In the genomic region with DNA sequence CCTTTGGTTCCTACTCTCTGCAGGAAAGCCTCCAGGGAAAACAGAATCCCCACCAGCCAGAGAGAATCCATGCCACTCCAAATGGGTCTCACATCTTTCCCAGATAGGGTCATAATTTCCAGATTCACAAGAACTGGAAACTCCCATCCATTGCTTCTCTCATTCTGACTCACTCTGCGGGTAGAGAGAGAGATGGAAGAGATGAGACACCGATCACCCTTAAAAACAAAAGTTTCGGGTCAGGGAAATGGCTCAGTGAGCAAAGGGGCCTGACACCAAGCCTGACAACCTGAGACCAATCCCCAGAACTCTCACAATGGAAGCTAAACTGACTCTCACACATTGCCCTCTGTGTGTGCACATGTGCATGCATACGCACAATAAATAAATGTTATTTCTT, we compare ENCODE assay signal across 17 mouse cellular contexts.
"Had no signal": no experiment of that assay in that cellular context is flagged by ENCODE, and none has a peak within 500 bp of the region (broad histone marks: within the 10 kb centered on the region; RNA-seq: fewer than 3 reads in every experiment).

No protein-coding gene starts in this region.

- ATAC-seq: hindbrain, embryonic 16.5 days; intestine, embryonic 16.5 days had no signal

- DNase-seq: gastrocnemius, adult 2 months; gastrocnemius, postnatal 10 days; gastrocnemius, postnatal 25 days; heart, adult 18-20 months; heart, postnatal 10 days; heart, postnatal 4 days; kidney, adult 11 months; kidney, adult 2 months; kidney, adult 9 months; kidney, postnatal 14 days; kidney, postnatal 36 days; layer of hippocampus, adult 9-11 months; layer of hippocampus, postnatal 36 days; liver; liver, embryonic 13.5 days had no signal
